Mouse (Mus musculus) lung, adult 2 months (tissue): ENCODE measurements around the gene Fam89b. TPM values are rescaled to one million over a fixed set of nuclear protein-coding genes. Genes with fewer than 3 reads are reported as not detected.
A peak's percentile ranks its signal among the peaks of the same experiment; 100 is the strongest.

ENCODE experiments used
- DNase-seq: peaks from one replicate; pipeline ENCODE4 v3.0.0; 2022
- H3K4me1 ChIP-seq: fragments of 200-500 bp; 2 replicates; pipeline ENCODE4 v1.6.1; 2011; ENCODE audit warnings: low read length; ENCODE audit not compliant: control insufficient read depth, insufficient read depth
- H3K4me3 ChIP-seq: fragments of 200-500 bp; replicated peaks from 2 replicates; pipeline ENCODE3; 2011; ENCODE audit warnings: low read depth, mild to moderate bottlenecking, control low read depth, low read length; ENCODE audit errors: extremely low read depth
- CTCF ChIP-seq: fragments of 200-500 bp; IDR thresholded peaks from 2 replicates; pipeline ENCODE4 v1.5.1; 2011; ENCODE audit warnings: mild to moderate bottlenecking, low read length, control low read depth; ENCODE audit not compliant: insufficient read depth
- POLR2A ChIP-seq: fragments of 200-500 bp; IDR thresholded peaks from 2 replicates; pipeline ENCODE4 v1.6.1; 2011; ENCODE audit warnings: low read depth, mild to moderate bottlenecking, control low read depth, low read length, borderline replicate concordance; ENCODE audit errors: extremely low read depth
- WGBS: fragments of 180-500 bp; shearing (Covaris S2); methylation state at CpG from one replicate; pipeline ENCODE4 v1.1.7; 2018; 5-methylcytosine and 5-hydroxymethylcytosine counted together
- polyA plus RNA-seq: library from polyadenylated mRNA; depleted of rRNA; stranded (reverse); fragments of >200 nt; gene quantifications from 2 replicates; pipeline ENCODE4 v1.2.3, GENCODE M21; 2012

The Fam89b gene
- polyA plus RNA-seq, 1 experiment, result 234 TPM

DNA sequence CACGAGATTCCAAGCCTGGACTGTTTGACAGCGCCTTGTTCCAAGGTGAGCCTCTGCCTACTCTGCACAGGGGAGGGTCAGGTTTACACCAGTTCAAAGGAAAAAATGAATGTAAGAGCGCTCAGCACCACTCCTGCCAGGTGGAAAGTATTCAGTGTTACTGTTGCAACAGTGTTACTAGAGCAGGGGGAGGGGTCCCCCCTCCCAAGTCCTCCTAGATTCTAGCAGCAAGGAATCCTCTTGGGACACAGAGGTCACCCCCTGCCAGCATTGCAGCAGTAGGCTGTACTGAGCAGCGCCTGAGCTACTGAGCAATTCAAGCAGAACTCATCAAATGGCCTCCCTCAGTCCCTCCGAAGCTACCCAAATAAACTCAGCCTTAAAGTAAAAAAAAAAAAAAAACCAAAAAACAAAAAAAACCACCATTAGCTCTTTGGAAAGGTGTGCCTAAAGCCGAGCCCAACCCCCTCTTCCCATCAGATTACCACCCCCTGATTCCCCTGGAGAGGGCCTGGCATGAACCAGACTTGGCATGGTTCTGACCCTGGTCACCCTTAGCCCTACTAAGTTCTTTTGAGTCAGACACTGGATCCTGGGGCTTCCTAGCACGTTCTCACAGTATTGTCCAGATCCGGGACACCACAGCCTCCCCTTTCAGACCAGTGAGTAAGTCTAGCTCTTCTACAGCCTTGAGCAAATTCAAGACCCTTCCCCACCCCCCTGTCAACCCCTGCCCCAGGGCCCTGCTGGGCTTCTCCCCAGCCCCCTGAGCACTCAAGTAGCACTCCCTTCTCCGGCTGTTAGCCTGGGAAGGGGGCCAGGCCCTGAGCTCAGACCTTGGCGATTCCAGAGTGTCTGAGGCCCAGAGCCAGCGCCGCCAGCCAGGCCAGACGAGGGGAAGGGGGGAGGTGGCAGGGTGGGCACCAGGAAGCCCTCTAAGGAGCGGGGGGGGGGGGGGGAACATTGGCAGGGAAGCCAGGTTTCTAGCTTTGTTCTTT lies 11.2 kb upstream of the Fam89b start, which contains the start of gene Ltbp3:
Gene Ltbp3 (plus strand): TSS at position 585 of the 998 bp plus-strand sequence.
- peak within 1 kb of the TSS; percentile 73 for H3K4me3 ChIP-seq
- peak; percentile 56 for DNase-seq
- 28% methylated on average over 14 of the region's 14 CpGs for WGBS
- TF ChIP-seq POLR2A (0 out of 2 replicates have a peak, but pooled peaks have one; percentile 15), CTCF (no peak)
- H3K4me1 ChIP-seq, result peaks cover 9% of the 10 kb centered on the region

DNA sequence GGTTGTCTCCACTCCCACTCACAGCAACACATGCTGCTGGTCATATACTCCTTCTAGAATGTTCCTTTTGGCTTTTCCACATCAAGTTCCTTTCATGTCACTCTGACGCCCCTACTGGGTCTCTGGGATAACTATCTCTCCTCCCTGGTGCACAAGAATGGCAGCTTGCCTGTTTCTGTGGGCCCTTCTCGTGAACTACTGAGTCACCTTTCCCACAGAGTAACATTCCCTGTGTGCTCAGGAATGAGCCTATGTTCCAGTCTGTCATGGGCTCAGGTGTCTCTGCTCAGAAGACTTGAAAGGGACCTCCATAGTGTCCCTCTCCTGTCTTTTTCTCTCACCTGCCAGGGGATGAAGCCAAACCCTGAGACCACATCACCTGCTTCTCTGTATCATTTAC lies 10.0 kb upstream of the Fam89b start:
- DNase-seq, result no peak
- Histone ChIP-seq H3K4me3 (no peak overlapping the region), H3K4me1 (peaks cover 9% of the 10 kb centered on the region)
- WGBS, result 62% methylated on average over 2 of the region's 2 CpGs
- TF ChIP-seq CTCF (no peak), POLR2A (no peak)

DNA sequence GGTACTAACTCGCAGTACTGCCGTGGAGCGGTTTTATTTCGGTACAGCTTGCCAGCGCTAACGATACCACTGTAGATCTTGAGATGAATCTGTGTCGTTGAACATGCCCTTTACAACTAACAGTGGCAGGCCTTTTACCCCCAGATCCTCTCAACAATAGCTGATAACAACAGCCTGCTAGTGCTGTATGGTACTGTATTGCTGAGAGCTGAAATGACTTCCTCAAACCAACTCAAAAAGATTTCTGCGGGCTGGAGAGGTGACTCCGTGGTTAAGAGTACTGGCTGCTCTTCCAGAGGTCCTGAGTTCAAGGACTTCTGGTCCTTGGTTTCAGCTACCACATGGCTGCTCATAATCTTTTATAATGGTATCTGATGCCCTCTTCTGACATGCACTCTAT lies 4.9 kb upstream of the Fam89b start:
- DNase-seq, result no peak
- 71% methylated on average over 9 of the region's 9 CpGs for WGBS
- Histone ChIP-seq H3K4me1 (peaks cover 6% of the 10 kb centered on the region; the same call in 1 of the 2 replicates), H3K4me3 (no peak overlapping the region)
- TF ChIP-seq POLR2A, result no peak
- no peak for TF ChIP-seq CTCF

DNA sequence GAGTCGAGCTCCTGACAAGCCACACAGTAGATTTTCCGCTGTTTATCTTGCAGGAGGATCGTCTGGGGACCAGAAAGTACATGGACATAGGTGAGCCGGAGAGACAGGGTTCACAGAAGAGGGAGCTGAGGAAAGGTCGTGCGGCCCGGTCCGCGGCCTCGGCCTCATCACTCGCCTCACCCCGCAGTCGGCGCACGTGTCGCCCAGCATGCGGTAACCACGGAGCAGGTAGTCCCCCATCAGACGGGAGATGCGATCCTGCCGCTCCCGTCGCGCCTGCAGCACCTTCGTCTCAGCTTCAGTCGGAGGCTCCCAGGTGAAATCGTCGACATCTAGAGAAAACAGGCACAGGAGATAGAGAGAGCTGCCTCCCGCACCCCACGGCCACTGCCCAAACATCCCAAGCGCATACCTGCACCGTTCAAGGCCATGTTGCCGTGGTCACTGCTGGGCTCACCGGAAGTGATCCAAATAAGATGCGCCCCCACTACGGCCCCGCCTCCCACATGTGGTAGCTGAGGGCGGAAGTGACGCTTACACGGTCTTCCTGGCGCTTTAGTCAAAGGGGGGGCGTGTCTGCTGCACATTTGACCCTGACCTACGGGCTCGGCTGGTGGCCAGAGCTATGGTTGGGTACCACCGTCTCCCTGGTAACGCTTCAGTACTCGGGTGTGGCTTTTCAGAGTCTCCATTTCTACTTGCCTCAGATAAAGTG lies 2.0 kb upstream of the Fam89b start:
- DNase-seq, result peak; percentile 89
- Histone ChIP-seq H3K4me1 (peaks cover 18% of the 10 kb centered on the region), H3K4me3 (peak overlapping the region; percentile 79)
- under 1% methylated on average over 47 of the region's 47 CpGs for WGBS
- peak; percentile 82; the same call in 1 of the 2 replicates for TF ChIP-seq POLR2A
- TF ChIP-seq CTCF, result no peak

DNA sequence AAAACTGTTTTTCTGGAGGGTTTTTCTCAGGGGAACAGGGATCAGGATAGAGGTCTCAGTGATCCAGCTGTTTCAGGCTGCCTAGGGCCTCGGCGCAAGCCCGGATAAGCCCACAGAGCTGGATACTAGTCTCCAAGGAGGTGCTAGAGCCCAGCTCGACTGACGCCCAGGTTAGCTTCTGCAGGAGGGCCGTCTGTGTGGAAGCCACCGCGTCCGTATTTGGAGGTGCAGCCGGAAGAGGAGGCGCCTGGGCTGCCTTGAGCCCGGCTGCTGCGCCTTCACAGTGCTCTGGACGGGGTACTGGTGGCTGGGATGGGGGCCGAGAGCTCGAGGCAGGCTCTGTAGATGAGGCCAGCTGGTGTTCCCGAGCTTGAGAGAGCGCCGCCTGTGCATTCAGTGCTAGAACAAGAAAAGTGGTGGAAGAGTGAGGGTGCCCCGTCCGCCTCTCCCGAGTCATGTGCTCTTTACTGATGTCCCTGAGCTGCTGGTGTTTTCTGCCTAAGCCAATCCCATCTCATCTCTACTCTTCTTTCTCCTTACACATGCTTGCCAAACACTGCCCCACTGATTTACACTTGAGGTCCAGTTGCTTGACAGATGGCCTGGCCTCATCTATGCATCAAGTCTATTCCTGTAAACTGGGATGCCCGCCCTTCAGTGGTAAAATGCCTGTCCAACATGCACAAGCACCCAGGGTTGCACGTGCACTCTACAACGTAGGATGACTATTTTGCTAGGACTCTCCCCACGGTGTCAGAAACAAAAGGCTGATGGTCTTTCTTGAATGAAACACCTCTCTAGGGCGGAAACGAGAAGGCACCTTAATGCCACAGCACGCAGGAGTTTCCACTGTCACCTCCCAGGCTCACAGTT lies 1.1 kb upstream of the Fam89b start:
- peaks cover 18% of the 10 kb centered on the region for H3K4me1 ChIP-seq
- WGBS, result 79% methylated on average over 29 of the region's 29 CpGs
- no peak overlapping the region for H3K4me3 ChIP-seq
- no peak for DNase-seq
- no peak for TF ChIP-seq POLR2A
- TF ChIP-seq CTCF, result no peak

DNA sequence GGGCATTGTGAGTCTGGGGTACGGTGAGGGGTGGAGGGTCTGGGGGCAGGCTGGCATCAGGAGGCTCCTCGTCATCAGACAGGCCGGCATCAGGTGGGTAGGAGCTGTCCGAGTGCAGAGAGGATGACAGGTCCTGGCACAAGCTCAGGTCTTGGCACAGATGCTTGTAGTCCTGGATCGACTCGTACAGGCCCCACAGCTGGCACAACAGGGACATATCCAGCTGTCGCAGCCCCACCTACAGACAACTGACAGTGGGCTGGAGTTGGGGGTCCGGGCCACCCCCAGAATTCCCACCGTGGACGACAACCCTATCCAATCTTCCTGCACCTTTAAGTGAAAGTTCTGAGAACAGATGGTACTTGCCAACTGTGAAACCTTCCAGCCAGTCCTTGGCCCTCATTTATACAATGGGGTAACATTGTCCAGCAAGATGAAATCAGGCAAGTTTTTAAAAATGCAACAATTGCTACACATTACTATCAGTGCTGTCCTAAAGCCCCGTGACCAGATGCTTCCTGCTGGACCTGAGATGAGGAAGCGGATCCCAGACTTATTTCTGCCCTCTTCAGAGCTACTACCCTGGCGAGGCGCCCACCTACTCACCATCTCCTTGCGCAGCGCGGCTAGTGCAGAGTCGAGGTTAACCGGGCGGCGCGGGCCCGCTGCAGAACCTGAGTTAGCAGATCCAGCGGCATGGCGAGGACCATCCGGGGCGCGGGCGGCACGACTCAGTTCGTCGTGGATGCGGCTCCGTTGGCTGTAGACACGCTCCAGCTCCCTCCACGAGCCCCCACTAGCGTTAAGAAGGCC lies 616 bp downstream of the Fam89b start:
- 4% methylated on average over 37 of the region's 37 CpGs for WGBS
- H3K4me3 ChIP-seq, result peak overlapping the region; percentile 87
- TF ChIP-seq POLR2A (0 out of 2 replicates have a peak, but pooled peaks have one; percentile 7), CTCF (no peak)
- H3K4me1 ChIP-seq, result peaks cover 32% of the 10 kb centered on the region
- no peak for DNase-seq

DNA sequence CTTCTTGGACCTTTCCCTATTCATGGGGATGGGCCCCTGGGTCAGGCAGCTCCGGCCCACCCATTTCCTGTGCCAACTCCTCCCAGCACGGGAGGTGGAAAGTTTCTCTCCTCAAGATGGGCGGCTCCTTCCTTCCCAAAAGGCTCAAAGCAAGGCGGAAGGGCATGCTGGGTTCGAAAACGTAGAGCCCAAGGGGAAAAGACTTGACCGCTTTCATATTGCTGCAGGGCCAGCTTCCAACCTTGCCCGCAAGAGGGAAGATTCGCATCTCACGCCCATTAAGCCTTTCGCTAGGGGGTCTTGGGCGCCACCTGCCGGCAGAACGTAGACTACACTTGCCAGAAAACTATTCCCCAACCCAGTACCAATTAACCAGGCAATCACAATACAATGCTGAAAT lies 1.8 kb downstream of the Fam89b start:
- 1% methylated on average over 14 of the region's 14 CpGs for WGBS
- Histone ChIP-seq H3K4me1 (peaks cover 34% of the 10 kb centered on the region), H3K4me3 (peak overlapping the region; percentile 46)
- peak; percentile 90 for DNase-seq
- TF ChIP-seq CTCF (peak; percentile 93), POLR2A (no peak)

DNA sequence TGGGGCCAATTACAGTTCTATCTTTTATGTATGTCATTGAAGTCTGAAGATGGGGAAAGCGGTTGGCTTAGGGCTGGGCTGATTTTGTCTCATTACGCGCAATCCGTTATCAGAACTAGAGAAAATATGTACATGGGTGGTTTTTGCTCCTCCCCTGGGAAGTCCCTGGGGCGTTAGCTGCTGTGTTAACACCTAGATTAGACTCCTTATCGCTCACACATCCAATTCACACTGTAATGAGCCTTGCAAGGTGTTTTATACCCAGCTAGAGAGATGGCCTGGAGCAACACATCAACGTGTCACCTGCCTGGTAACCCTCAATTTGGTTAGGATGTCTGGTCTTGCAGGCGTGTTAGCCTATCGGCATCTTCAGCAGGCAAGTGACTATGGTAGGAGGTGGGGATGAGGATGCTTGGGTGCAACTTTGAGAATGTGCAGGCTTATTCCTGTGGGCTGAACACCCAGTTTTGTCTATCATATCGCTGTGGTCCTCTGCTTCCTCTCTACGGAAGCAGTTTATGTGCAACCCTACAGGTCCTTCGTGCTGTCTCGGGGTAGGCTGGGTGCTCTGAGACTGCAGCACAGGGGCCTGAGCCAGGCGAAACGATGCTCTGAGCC lies 2.4 kb downstream of the Fam89b start:
- Histone ChIP-seq H3K4me1 (peaks cover 34% of the 10 kb centered on the region), H3K4me3 (peak overlapping the region; percentile 46)
- WGBS, result 37% methylated on average over 15 of the region's 15 CpGs
- TF ChIP-seq CTCF (no peak), POLR2A (no peak)
- DNase-seq, result no peak
